Mouse (Mus musculus) testis, postnatal 10 days (tissue): ENCODE measurements around the gene Ect2.

ENCODE experiments used
- DNase-seq: peaks from one replicate; pipeline ENCODE4 v3.0.0; 2021; ENCODE audit warnings: low spot score

The Ect2 gene

DNA sequence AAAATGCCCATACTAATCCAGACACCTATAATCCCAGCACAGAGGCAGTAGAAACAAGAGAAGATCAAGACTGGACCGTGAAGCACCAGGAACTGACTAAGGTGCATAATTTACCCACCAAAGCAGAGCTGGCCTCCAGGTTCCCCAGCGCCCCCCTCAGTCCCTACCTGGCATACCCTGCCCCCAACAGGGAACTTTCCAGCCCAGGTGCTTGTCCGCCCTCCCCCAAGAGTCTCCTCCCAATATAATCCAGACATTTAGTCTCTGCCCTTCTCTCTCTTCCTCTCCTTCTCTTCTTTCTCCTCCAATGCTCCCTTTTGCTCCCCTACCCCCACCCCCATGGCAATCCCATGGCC lies 2.9 kb upstream of the Ect2 start:
- DNase-seq: no peak

DNA sequence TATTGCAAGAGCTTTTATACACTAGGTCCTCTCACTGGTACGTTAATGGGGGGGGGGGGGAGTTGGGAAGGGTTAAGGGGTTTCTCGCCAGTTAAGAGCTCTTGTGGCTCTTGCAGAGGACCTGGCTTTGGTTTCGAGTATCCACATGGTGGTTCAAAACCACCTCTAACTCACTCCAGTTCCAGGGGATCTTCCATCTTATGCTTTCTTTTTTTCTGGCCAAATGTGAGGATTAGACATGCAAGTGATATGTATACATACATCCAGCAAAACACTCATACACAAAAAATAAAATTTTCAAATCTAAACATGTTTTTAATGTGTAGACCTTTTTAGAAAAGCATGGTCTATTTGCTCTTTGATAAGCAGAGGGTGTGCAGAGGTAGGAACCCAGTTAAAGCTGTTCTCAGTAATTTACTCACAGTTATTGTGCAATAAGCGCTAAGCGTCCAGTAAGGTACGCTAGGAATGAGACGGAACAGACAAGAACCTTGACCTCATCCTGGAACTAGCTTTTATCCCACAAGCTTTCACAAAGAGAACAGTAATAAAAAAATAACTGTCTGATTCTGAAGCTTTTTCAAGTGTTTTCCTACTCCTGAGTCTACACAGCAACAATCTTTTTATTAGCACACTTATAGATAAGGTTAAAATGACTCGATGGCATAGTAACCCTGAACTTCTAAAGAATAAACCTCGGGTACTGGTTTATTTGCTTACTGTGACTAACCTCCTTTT lies 2.3 kb upstream of the Ect2 start:
- DNase-seq: no peak

DNA sequence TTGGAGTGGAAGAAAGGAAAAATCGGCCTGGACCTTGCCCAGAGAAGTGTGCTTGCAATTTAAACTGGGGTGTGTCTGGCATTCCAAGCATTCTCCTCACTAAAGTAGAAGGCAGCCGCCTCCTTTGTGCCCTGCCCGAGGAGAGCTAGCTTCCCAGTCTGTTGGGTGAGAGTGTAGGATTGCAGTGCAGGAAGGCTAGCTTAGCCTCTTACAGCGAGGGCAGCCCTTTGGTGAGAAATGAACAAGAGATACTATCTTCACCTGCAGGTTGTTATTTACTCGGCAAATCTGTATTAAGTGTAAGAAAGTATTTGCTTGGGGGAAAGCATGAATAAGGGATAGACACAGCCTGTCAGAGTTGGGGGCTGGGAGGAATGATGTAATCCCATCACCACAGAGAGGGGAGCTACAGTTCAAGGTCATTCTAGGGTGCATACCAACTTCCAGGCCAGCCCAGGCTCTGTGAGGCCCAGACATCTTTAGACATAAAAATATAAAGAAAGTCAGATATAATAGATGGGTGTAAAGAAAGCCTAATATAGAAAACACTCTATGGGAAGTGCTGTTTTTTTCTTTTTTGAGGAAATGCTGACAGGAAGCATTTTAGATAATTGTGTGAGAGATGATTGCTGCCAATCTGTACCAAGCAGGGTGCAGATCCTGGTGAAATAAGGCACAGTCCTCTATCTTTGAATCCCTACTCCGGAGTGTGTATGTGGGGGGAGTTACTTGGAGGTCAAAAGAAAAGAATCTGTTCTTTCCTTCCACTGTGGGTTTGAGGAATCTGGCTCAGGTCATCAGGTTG lies 1.6 kb upstream of the Ect2 start:
- no peak for DNase-seq

DNA sequence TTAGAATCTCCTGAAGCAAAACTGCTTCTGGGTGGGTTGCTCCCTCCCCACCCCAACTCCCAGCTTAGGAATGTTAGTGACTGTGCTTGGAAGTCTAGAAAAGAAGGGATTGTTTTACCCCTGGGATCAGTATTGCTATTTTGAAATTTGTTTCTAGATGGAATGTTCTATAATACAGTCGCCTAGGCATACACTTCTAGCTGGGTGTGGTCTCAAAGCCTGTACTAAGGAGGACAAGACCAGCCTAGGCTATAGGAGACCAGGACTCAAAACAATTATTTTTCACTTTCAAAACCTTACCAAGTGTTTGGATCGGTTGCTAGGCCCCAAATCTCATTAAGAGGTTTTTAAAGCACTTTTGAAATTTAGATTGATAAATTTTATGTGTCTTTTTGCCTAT lies 602 bp upstream of the Ect2 start:
- no peak for DNase-seq

DNA sequence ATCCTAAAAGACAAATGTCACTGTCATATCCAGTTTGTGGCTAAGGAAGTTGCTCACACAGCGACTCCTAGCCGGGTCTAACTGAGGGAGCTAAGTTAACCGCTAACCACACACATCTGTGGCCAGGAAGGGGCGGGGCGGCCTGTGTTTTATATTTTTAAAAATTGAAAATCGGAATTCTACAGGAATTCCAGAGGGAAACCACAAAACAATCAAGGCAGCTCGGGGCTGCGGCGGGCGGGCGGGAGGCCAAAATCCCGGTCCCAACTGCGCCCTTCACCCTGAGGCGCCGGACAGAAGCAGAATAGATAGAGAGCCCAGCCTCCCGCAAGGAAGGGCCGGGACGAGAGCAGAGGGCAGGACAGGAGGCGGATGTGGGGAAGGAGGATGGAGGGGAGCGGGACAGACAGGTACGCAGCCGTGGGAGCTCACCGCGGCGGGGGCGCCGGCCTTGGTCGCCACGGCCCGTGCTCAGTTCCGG lies 447 bp downstream of the Ect2 start:
- DNase-seq: peak; percentile 68

- DNase-seq: no peak
Measured at GRCm38 (mm10) chr3:27145733-27146132, 7.9 kb downstream of the Ect2 start.

GRCm38 (mm10) chr3:27143570-27143969 lies 10.1 kb downstream of the Ect2 start:
- no peak for DNase-seq

GRCm38 (mm10) chr3:27140101-27140500 lies 13.6 kb downstream of the Ect2 start:
- DNase-seq: no peak

GRCm38 (mm10) chr3:27121864-27122450 lies 31.7 kb downstream of the Ect2 start:
- no peak for DNase-seq

DNA sequence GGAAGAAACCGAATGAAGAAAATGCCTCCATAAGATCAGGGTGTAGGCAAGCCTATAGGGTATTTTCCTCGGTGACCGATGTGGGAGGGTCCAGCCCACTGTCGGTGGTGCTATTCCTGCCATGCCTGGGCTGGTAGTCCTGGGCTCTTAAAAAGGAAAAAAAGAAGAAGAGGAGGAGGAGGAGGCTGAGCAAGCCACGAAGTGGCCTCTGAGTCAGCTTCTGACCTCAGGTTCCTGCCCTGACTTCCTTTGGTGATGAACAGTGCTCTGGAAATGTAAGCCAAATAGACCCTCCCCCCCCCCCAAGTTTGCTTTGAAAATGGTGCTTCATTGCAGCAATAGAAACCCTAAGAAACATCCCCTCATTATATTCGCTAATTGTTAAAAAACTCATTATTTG lies 32.7 kb downstream of the Ect2 start:
- no peak for DNase-seq

- no peak for DNase-seq
Measured at GRCm38 (mm10) chr3:27118227-27118626, 35.5 kb downstream of the Ect2 start.

GRCm38 (mm10) chr3:27110860-27111259 lies 42.8 kb downstream of the Ect2 start:
- DNase-seq: no peak

- DNase-seq: no peak
Measured at GRCm38 (mm10) chr3:27109109-27109508, 44.6 kb downstream of the Ect2 start.

- DNase-seq: no peak
Measured at GRCm38 (mm10) chr3:27107142-27107541, 46.5 kb downstream of the Ect2 start.

GRCm38 (mm10) chr3:27102965-27103364 lies 50.7 kb downstream of the Ect2 start:
- no peak for DNase-seq

- DNase-seq: no peak
Measured at GRCm38 (mm10) chr3:27098633-27099032, 55.0 kb downstream of the Ect2 start.

DNA sequence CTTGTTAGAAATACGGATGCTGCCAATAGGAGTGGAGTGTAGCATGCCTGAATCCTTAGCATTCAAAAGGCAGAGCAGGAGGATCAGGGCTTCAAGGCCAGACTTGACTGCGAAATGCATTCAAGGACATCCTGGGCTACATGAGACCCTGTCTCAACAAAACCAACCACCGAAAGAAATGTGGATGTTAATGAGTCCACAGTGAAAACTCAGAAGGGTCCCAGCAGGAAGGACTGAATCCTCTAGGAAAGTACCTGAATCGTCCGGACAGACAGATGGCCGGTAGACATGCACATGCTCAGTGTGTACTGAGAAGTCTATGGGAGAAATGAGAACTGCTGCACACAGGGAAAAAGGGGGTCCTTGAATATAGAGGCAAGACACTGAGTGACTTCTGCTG lies 67.5 kb downstream of the Ect2 start:
- DNase-seq: no peak

DNA sequence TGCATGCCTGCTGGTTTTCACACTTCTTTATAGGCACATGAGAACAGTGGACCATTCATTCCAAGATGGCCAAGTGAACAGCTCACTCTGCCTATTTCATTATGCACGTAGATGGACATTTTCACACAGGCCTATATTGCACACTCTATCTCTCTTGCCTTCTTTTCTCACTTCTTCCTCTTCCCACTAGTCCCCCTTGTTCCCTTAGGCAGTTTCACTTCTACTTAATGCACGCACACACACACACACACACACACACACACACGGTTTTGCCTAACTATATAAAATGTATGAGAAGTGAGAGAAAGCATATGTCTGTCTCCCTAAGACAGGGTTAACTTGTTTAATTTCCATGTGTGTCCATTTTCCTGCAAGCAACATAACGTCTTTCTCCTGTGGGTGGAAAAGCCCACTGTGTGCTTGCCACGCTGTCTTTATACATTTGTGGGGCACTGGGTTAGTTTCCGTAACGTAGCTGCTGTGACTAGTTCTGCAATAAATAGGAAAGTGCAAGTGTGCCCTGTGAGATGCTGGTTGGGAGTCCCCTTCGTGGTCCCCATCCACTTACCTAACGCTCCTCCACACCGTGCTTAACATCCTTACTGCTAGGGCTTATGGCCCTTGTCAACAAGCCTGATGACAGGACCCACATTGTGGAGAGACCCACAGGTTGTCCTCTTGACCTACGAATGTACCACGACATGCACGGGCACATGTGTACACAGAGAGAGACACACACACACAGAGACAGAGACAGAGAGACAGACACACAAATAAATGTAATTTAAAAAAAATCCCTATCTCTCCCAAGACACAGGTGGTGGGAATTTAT lies 72.2 kb downstream of the Ect2 start:
- no peak for DNase-seq

DNA sequence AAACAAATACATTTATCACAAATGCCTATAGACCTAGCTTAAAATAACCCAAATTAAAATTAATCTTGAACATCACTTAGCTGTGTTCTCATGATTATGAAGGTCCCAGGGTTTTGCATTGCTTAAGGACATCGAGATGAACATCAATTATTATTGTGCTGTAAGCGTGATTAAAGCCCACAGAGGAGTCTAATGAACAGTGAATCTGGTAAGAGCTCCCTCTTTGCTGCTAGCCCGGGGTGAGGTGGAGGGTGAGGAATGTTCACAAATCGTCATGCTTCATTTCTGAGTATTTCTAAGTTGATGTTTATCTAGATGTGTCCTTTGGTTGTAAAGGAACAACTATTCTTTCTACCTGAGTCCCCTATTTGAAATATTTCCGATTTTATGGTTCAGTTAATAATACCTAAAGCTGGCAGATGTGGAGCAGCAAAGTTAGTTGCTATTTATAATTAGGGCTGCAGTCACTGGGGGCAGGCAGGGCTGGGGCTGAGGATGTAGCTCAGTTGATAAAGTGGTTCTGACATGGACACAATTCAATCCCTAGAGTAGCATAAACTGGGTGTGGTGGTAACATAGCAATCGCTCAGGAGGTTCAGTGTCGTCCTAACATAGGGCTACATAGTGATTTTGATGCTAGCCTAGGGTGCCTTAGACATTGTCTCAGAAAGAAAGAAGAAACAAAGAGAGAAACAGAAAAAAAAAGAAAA lies 73.5 kb downstream of the Ect2 start:
- no peak for DNase-seq

GRCm38 (mm10) chr3:27073884-27074283 lies 79.8 kb downstream of the Ect2 start:
- no peak for DNase-seq

GRCm38 (mm10) chr3:27071706-27072105 lies 82.0 kb downstream of the Ect2 start:
- DNase-seq: no peak

DNA sequence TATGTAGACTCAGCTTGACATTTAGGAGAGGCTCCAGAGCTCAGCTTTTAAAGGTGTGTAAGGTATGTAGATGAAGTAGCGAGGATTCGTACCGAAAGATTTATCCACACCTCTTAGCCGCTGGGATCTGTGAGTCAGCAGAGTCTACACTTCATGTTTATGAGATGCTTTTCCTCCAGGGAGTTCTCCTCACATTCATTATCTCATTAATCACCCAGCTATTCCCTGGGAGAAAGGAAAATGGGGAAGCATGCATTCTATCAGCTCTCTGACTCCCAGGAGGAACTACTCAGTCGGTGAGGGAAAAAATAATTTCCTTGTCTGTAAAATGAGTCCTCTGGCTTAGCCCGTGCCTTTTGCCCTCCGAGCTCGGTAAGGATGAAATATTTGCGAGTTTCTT lies 83.3 kb downstream of the Ect2 start:
- DNase-seq: no peak
